Mouse (Mus musculus) ES-E14 (cell line): ENCODE results near the gene Cxcr4. TPM values are rescaled to one million over a fixed set of nuclear protein-coding genes. Genes with fewer than 3 reads are reported as not detected.

Source experiments
- DNase-seq: peaks from one replicate; pipeline ENCODE4 v3.0.0-alpha.2; 2013; ENCODE audit warnings: low read depth, low spot score
- H3K27ac ChIP-seq: 2 replicates; pipeline ENCODE4 v1.5.1; 2012; ENCODE audit warnings: low read depth, mild to moderate bottlenecking, low read length, moderate library complexity, mixed read lengths; ENCODE audit not compliant: poor library complexity, insufficient read depth, severe bottlenecking
- H3K36me3 ChIP-seq: 2 replicates; pipeline ENCODE4 v1.6.1; 2012; ENCODE audit warnings: mild to moderate bottlenecking, low read length, moderate library complexity, mixed read lengths; ENCODE audit not compliant: control insufficient read depth, poor library complexity, insufficient read depth, severe bottlenecking
- H3K4me1 ChIP-seq, 2 experiments: fragments of 150-350 bp in 1 of 2; sonication (generic) in 1 of 2; 2 replicates each; pipeline ENCODE4 v1.6.1; 2012; ENCODE audit warnings: low read length in 2 of 2, mild to moderate bottlenecking in 1 of 2, mixed read lengths in 1 of 2; ENCODE audit not compliant: control insufficient read depth in 2 of 2, insufficient read depth in 2 of 2, poor library complexity in 1 of 2
- H3K4me3 ChIP-seq, 2 experiments: fragments of 150-350 bp in 1 of 2; sonication (generic) in 1 of 2; 2 replicates each; pipeline ENCODE4 v1.5.1; 2012; ENCODE audit warnings: low read length in 2 of 2, low read depth in 1 of 2, mild to moderate bottlenecking in 1 of 2, mixed read lengths in 1 of 2; ENCODE audit not compliant: insufficient read depth in 1 of 2, poor library complexity in 1 of 2, severe bottlenecking in 1 of 2
- H3K9ac ChIP-seq: 2 replicates; pipeline ENCODE4 v1.6.1; 2012; ENCODE audit warnings: low read depth, mild to moderate bottlenecking, low read length, mixed read lengths; ENCODE audit not compliant: poor library complexity, insufficient read depth, severe bottlenecking
- H3K9me3 ChIP-seq: fragments of 150-350 bp; sonication (generic); 2 replicates; pipeline ENCODE4 v1.6.1; 2012; ENCODE audit warnings: low read depth, mild to moderate bottlenecking, low read length; ENCODE audit not compliant: control insufficient read depth, insufficient read depth
- CHD2 ChIP-seq: IDR thresholded peaks from 2 replicates; pipeline ENCODE4 v1.6.1; 2014; ENCODE audit warnings: mild to moderate bottlenecking, low read depth, low read length, inconsistent platforms
- HCFC1 ChIP-seq: IDR thresholded peaks from 2 replicates; pipeline ENCODE4 v1.6.1; 2012; ENCODE audit warnings: low read length, inconsistent platforms, borderline replicate concordance; ENCODE audit not compliant: insufficient read depth
- MAFK ChIP-seq: IDR thresholded peaks from 2 replicates; pipeline ENCODE4 v1.6.1; 2014; ENCODE audit warnings: mild to moderate bottlenecking, low read depth, low read length, inconsistent platforms; ENCODE audit not compliant: insufficient read depth
- ZC3H11A ChIP-seq: IDR thresholded peaks from 2 replicates; pipeline ENCODE4 v1.6.1; 2012; ENCODE audit warnings: low read depth, mild to moderate bottlenecking, inconsistent platforms, low read length, borderline replicate concordance
- ZNF384 ChIP-seq: IDR thresholded peaks from 2 replicates; pipeline ENCODE4 v1.6.1; 2012; ENCODE audit warnings: low read depth, low read length, inconsistent platforms
- in situ Hi-C, 2 experiments: fragments of 600-800 bp; cut with MboI; formaldehyde crosslinking; loops; one replicate each; pipeline ENCODE4 v1.15.1; 2025; ENCODE audit warnings: low sequenced_read_pairs in 2 of 2, inconsistent platforms in 1 of 2; ENCODE audit not compliant: unreplicated experiment in 2 of 2
- total RNA-seq: library from RNA; depleted of rRNA; stranded (reverse); fragments of 300-350 nt; gene quantifications from 2 replicates; pipeline ENCODE4 v1.2.3, GENCODE M21; 2012; rRNA removed

The Cxcr4 gene
- total RNA-seq, 1 experiment, result 2.6 TPM

- Histone ChIP-seq H3K4me1 (no peaks in the 10 kb centered on the region), H3K9ac (no peak overlapping the region), H3K9me3 (no peaks in the 10 kb centered on the region), H3K4me3 (no peak overlapping the region), H3K27ac (no peak overlapping the region), H3K36me3 (no peaks in the 10 kb centered on the region)
- in situ Hi-C loops, result no loop called here
- no peak for DNase-seq
- no peak for TF ChIP-seq ZNF384
Observed at GRCm38 (mm10) chr1:128540213-128540612, 51.9 kb downstream of the Cxcr4 start.

GRCm38 (mm10) chr1:128539555-128539954 is 52.5 kb downstream of the Cxcr4 start:
- TF ChIP-seq ZC3H11A (no peak), CHD2 (no peak), ZNF384 (no peak), HCFC1 (no peak), MAFK (no peak)
- no peak overlapping the region for H3K4me3 ChIP-seq
- in situ Hi-C loops, result no loop called here

More at GRCm38 (mm10) chr1:128539555-128539954, 52.5 kb downstream of the Cxcr4 start:
- no peaks in the 10 kb centered on the region for H3K4me1 ChIP-seq
- no peaks in the 10 kb centered on the region for H3K9me3 ChIP-seq
- no peaks in the 10 kb centered on the region for H3K36me3 ChIP-seq
- no peak overlapping the region for H3K27ac ChIP-seq
- no peak overlapping the region for H3K9ac ChIP-seq
- no peak for DNase-seq

Other genes starting within 250 kb of the Cxcr4 start
- gene Mcm6, start 232.6 kb downstream of the Cxcr4 start, total RNA-seq, result 134 and 172 TPM in 2 replicates
- 57.3 and 85.9 TPM in 2 replicates for gene Dars, start 174.9 kb downstream of the Cxcr4 start, total RNA-seq